In genomic region chr7:69812301-69812700, GRCm38 (mm10) we compare ENCODE assay signal across 17 mouse cellular contexts.
"Had no signal": no experiment of that assay in that cellular context is flagged by ENCODE, and none has a peak within 500 bp of the region (broad histone marks: within the 10 kb centered on the region; RNA-seq: fewer than 3 reads in every experiment).

No protein-coding gene starts in this region.

- H3K4me1 ChIP-seq: liver, embryonic 13.5 days; liver, embryonic 15.5 days; midbrain, embryonic 15.5 days; neural tube, embryonic 12.5 days had no signal

- H3K27ac ChIP-seq: liver, embryonic 13.5 days; liver, embryonic 15.5 days; lung, embryonic 15.5 days; macrophage; midbrain, embryonic 10.5 days; midbrain, embryonic 13.5 days; midbrain, embryonic 15.5 days; neural tube, embryonic 12.5 days had no signal

- H3K27me3 ChIP-seq: liver, embryonic 13.5 days; liver, embryonic 15.5 days; lung, embryonic 15.5 days; midbrain, embryonic 15.5 days; neural tube, embryonic 12.5 days had no signal

- H3K9ac ChIP-seq: liver, embryonic 13.5 days; liver, embryonic 15.5 days; liver, postnatal 0 days; lung, embryonic 15.5 days; midbrain, embryonic 13.5 days; midbrain, embryonic 15.5 days; neural tube, embryonic 12.5 days had no signal

- DNase-seq: liver, embryonic 13.5 days; liver, postnatal 0 days; lung, adult 2 months; lung, postnatal 14 days; lung, postnatal 36 days; right cerebral cortex, postnatal 14 days; thymus, adult 18-20 months; thymus, postnatal 14 days; thymus, postnatal 4 days had no signal

- H3K36me3 ChIP-seq: liver, embryonic 13.5 days; liver, embryonic 15.5 days; lung, embryonic 15.5 days; midbrain, embryonic 10.5 days; midbrain, embryonic 13.5 days; midbrain, embryonic 15.5 days; neural tube, embryonic 12.5 days had no signal

- H3K9me3 ChIP-seq: liver, embryonic 13.5 days; liver, embryonic 15.5 days; lung, embryonic 15.5 days; midbrain, embryonic 10.5 days; midbrain, embryonic 13.5 days; midbrain, embryonic 15.5 days; neural tube, embryonic 12.5 days had no signal

- ATAC-seq: liver, postnatal 0 days; lung, postnatal 0 days; midbrain, embryonic 13.5 days; midbrain, embryonic 15.5 days had no signal

- H3K4me2 ChIP-seq: liver, embryonic 13.5 days; liver, embryonic 15.5 days; lung, embryonic 15.5 days; midbrain, embryonic 13.5 days; midbrain, embryonic 15.5 days; neural tube, embryonic 12.5 days had no signal

- H3K4me3 ChIP-seq: liver, embryonic 13.5 days; liver, embryonic 15.5 days; lung, embryonic 15.5 days; midbrain, embryonic 10.5 days; midbrain, embryonic 13.5 days; midbrain, embryonic 15.5 days; neural tube, embryonic 12.5 days had no signal
